Mouse (Mus musculus): Measurements from ENCODE around the gene Ifi209.

- TF ChIP-seq CTCF (conservative IDR thresholded peaks at IDR 0.05; ENCODE audit: insufficient read depth, insufficient read length, low read depth, low read length), result no peak
- no peak for TF ChIP-seq POLR2A (IDR thresholded peaks at IDR 0.05; ENCODE audit: low read depth, low read length)
These were observed 63.6 kb downstream of the Ifi209 start for GRCm38 (mm10) chr1:173694270-173694669.

Measured in kidney, adult 2 months (tissue).